Mouse (Mus musculus) CH12.LX (cell line): ENCODE data around the gene Styk1. TPM values are rescaled to one million over a fixed set of nuclear protein-coding genes. Genes with fewer than 3 reads are reported as not detected.
"Not testable (repeated sequence)": the region's sequence is repeated elsewhere in the genome, so short reads cannot be mapped to it uniquely, and the experiment has no call there.

Source experiments
- DNase-seq: peaks from one replicate; pipeline ENCODE4 v3.0.0-alpha.2; 2013; ENCODE audit errors: extremely low read depth
- H3K27ac ChIP-seq: 2 replicates; pipeline ENCODE4 v1.5.1; 2012; ENCODE audit warnings: low read depth, mild to moderate bottlenecking, control low read depth, moderate library complexity; ENCODE audit not compliant: insufficient read depth
- H3K27me3 ChIP-seq: replicated peaks from 2 replicates; pipeline ENCODE3; 2012; ENCODE audit warnings: inconsistent platforms
- H3K36me3 ChIP-seq, 2 experiments: replicated peaks in 1 of 2; 2 replicates each; pipeline versions ENCODE3 to v1.6.1; 2012; ENCODE audit warnings: inconsistent platforms in 1 of 2, low read length in 1 of 2, mild to moderate bottlenecking in 1 of 2, mixed read lengths in 1 of 2, moderate library complexity in 1 of 2; ENCODE audit not compliant: control insufficient read depth in 1 of 2, insufficient read depth in 1 of 2
- H3K4me1 ChIP-seq, 2 experiments: 2 replicates each; pipeline ENCODE4 v1.6.1; 2012; ENCODE audit warnings: inconsistent platforms in 1 of 2, moderate library complexity in 1 of 2; ENCODE audit not compliant: insufficient read depth in 2 of 2, control insufficient read depth in 1 of 2
- H3K4me2 ChIP-seq: 2 replicates; pipeline ENCODE4 v1.6.1; 2012; ENCODE audit warnings: low read depth, mild to moderate bottlenecking, control low read depth; ENCODE audit not compliant: poor library complexity, insufficient read depth, severe bottlenecking
- H3K4me3 ChIP-seq, 3 experiments: fragments of 150-350 bp in 1 of 3; sonication (generic) in 1 of 3; replicated peaks in 1 of 3; 2 replicates each; pipeline versions ENCODE3 to v1.5.1; 2011 to 2012; ENCODE audit warnings: low read depth in 2 of 3, low read length in 2 of 3, mild to moderate bottlenecking in 2 of 3, moderate library complexity in 2 of 3, control low read depth in 1 of 3, improper control_type of control experiment in 1 of 3, inconsistent platforms in 1 of 3, mixed read lengths in 1 of 3; ENCODE audit not compliant: poor library complexity in 1 of 3
- H3K79me2 ChIP-seq: replicated peaks from 2 replicates; pipeline ENCODE4 v1.6.1; 2012; ENCODE audit warnings: mild to moderate bottlenecking, moderate library complexity; ENCODE audit not compliant: control insufficient read depth, poor library complexity, insufficient read depth, severe bottlenecking; ENCODE audit errors: extremely low read depth
- H3K9ac ChIP-seq: 2 replicates; pipeline ENCODE4 v1.6.1; 2012; ENCODE audit warnings: low read depth, mild to moderate bottlenecking, control low read depth, moderate library complexity; ENCODE audit not compliant: insufficient read depth
- H3K9me3 ChIP-seq: replicated peaks from 2 replicates; pipeline ENCODE3; 2012; ENCODE audit warnings: low read length, inconsistent platforms, mixed read lengths
- CHD1 ChIP-seq: IDR thresholded peaks from 2 replicates; pipeline ENCODE4 v1.6.1; 2012; ENCODE audit warnings: low read depth, low read length, improper control_type of control experiment, inconsistent platforms
- ELF1 ChIP-seq: IDR thresholded peaks from 2 replicates; pipeline ENCODE4 v1.6.1; 2014; ENCODE audit warnings: low read depth, mild to moderate bottlenecking, inconsistent platforms, low read length, improper control_type of control experiment
- MAX ChIP-seq: IDR thresholded peaks from 2 replicates; pipeline ENCODE4 v1.6.1; 2011; ENCODE audit warnings: low read length, improper control_type of control experiment
- MEF2A ChIP-seq: IDR thresholded peaks from 2 replicates; pipeline ENCODE4 v1.6.1; 2014; ENCODE audit warnings: low read depth, mild to moderate bottlenecking, inconsistent platforms, low read length, improper control_type of control experiment, borderline replicate concordance
- MYC ChIP-seq: IDR thresholded peaks from 2 replicates; pipeline ENCODE4 v1.6.1; 2011; ENCODE audit warnings: low read depth, mild to moderate bottlenecking, improper control_type of control experiment, low read length
- PAX5 ChIP-seq: IDR thresholded peaks from 2 replicates; pipeline ENCODE4 v1.6.1; 2012; ENCODE audit warnings: low read length, inconsistent platforms, mixed read lengths
- SIN3A ChIP-seq: IDR thresholded peaks from 2 replicates; pipeline ENCODE4 v1.6.1; 2012; ENCODE audit warnings: low read length, improper control_type of control experiment, inconsistent platforms
- USF1 ChIP-seq: IDR thresholded peaks from 2 replicates; pipeline ENCODE4 v1.6.1; 2014; ENCODE audit warnings: low read depth, mild to moderate bottlenecking, inconsistent platforms, low read length, improper control_type of control experiment
- dilution Hi-C: fragments of 300-500 bp; cut with MboI; formaldehyde crosslinking; loops from 2 replicates; pipeline ENCODE4 v1.14.3; 2020; ENCODE audit warnings: low sequenced_read_pairs; ENCODE audit not compliant: extremely low pct_unique_long_range_greater_than_20kb, extremely low pct_ligation_motif_present
- in situ Hi-C: fragments of 300-500 bp; cut with MboI; formaldehyde crosslinking; loops from 3 replicates; pipeline ENCODE4 v1.14.3; 2019; ENCODE audit warnings: low sequenced_read_pairs, low pct_ligation_motif_present, low pct_unique_long_range_greater_than_20kb, mixed read lengths
- polyA plus RNA-seq: library from polyadenylated mRNA; unstranded; fragments of >175 nt; gene quantifications from 2 replicates; pipeline ENCODE4 v1.2.1, GENCODE M21; 2012; ENCODE audit warnings: low read depth; ENCODE audit not compliant: insufficient read length
- total RNA-seq, 2 experiments: library from RNA; depleted of rRNA; stranded (reverse); fragments of 300-350 nt in 1 of 2; fragments of >200 nt in 1 of 2; gene quantifications; 2 replicates each; pipeline ENCODE4 v1.2.3; 2012 to 2014

Gene Styk1
- total and polyA plus RNA-seq, 3 experiments, result not detected

DNA sequence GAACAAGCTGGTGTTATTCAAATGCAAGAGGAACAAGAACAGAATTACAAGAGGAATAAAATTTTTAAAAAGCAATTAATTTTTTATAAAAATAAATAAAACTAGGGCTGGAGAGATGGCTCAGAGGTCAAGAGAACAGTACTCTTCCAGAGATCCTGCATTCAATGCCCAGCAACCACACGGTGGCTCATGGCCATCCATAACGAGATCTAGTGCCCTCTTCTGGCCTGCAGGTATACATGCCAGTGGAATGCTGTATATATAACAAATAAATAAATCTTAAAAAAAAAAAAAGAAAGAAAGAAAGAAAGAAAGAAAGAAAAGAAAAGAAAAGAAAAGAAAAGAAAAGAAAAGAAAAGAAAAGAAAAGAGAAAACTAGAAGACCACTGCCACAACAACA lies 63.0 kb downstream of the Styk1 start (continued):
- TF ChIP-seq ELF1, result no peak
- TF ChIP-seq MYC, result no peak

DNA sequence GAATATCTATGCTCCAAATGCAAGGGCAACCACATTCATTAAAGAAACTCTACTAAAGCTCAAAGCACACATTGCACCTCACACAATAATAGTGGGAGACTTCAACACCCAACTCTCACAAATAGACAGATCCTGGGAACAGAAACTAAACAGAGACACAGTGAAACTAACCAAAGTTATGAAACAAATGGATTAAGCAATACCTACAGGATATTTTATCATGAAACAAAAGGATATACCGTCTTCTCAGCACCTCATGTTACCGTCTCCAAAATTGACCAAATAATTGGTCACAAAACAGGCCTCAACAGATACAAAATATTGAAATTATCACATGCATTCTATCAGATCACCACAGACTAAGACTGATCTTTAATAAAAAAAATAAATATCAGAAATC lies 75.2 kb downstream of the Styk1 start:
- in situ Hi-C loops, dilution Hi-C loops, DNase-seq, H3K27me3 ChIP-seq, H3K79me2 ChIP-seq, H3K4me2 ChIP-seq, H3K27ac ChIP-seq, H3K4me1 ChIP-seq, H3K9me3 ChIP-seq, H3K9ac ChIP-seq, H3K4me3 ChIP-seq: not testable (repeated sequence)
- peaks cover 0 to 16% of the 10 kb centered on the region in 2 experiments for H3K36me3 ChIP-seq

- no peak overlapping the region for H3K27ac ChIP-seq
- no peak overlapping the region for H3K4me2 ChIP-seq
- no peak overlapping the region for H3K9ac ChIP-seq
- no peaks in the 10 kb centered on the region for H3K4me1 ChIP-seq
- no peak overlapping the region for H3K4me3 ChIP-seq
- TF ChIP-seq MEF2A, result no peak
- no peak for TF ChIP-seq MAX
- TF ChIP-seq, all 38 proteins: peak for 0
- no peak for DNase-seq
- Histone ChIP-seq H3K9me3 (no peaks in the 10 kb centered on the region), H3K27me3 (no peaks in the 10 kb centered on the region), H3K79me2 (no peaks in the 10 kb centered on the region), H3K36me3 (peaks cover 0 to 9% of the 10 kb centered on the region in 2 experiments)
- in situ Hi-C loops, result no loop called here
- dilution Hi-C loops, result no loop called here
These were observed 76.7 kb downstream of the Styk1 start for GRCm38 (mm10) chr6:131276659-131277058.

DNA sequence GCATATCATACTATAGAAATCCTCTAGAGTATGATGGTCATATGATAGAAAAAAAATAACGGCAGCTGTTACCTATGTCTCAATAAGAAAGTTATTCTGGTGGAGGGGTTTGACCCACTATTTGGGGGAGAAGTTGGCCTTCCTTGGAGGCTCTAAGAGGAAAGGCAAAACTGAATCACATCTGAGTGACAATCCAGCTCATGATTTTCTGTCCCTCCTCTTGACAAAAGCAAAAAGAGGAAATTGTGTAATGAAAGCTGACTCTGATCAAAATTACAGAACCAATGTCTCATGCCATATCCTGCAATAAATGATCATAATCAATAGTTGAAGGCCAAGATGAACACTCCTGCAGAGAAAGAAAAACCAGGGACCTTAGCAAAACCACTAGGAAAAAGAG lies 81.1 kb downstream of the Styk1 start:
- Histone ChIP-seq H3K9ac (no peak overlapping the region), H3K4me3 (no peak overlapping the region), H3K27me3 (no peaks in the 10 kb centered on the region), H3K4me1 (peaks cover 0 to 5% of the 10 kb centered on the region in 2 experiments; a peak in 1 of 4 replicates), H3K4me2 (no peak overlapping the region), H3K27ac (no peak overlapping the region), H3K9me3 (no peaks in the 10 kb centered on the region)
- dilution Hi-C loops (no loop called here), in situ Hi-C loops (no loop called here)
- no peak for TF ChIP-seq PAX5
- no peak for TF ChIP-seq CHD1
- TF ChIP-seq SIN3A, result no peak
- TF ChIP-seq USF1, result no peak
- TF ChIP-seq, all 38 proteins: peak for 0
- DNase-seq, result no peak
- H3K79me2 ChIP-seq, result no peaks in the 10 kb centered on the region
- H3K36me3 ChIP-seq, result peaks cover 0 to 6% of the 10 kb centered on the region in 2 experiments
